Mouse (Mus musculus): ENCODE measurements around the gene Fxyd6. TPM values are rescaled to one million over a fixed set of nuclear protein-coding genes. Genes with fewer than 3 reads are reported as not detected.

Fxyd6 gene
- polyA plus RNA-seq, 1 experiment from 2014 or later, result 14.2 TPM

GRCm38 (mm10) chr9:45411111-45411510 lies 41.1 kb downstream of the Fxyd6 start:
- no peak overlapping the region for H3K27ac ChIP-seq (ENCODE audit: low read depth, low read length)

GRCm38 (mm10) chr9:45411803-45412202 lies 41.8 kb downstream of the Fxyd6 start:
- no peak overlapping the region for H3K27ac ChIP-seq (ENCODE audit: low read depth, low read length)
- H3K4me1 ChIP-seq (replicated peaks; ENCODE audit: control insufficient read depth, insufficient read depth, low read length), result no peaks in the 10 kb centered on the region
- no peak for DNase-seq (ENCODE audit: low spot score)
- peak overlapping the region; percentile 36; the same call in 1 of the 2 replicates for H3K4me2 ChIP-seq
- 21% methylated on average over 7 of the region's 7 CpGs for WGBS
- no peak overlapping the region for H3K4me3 ChIP-seq (ENCODE audit: low read depth, low read length)
- ATAC-seq (replicated peaks; ENCODE audit: low FRiP score), result no peak
- no peaks in the 10 kb centered on the region for H3K9me3 ChIP-seq (ENCODE audit: control insufficient read depth, low read length)
- no peak overlapping the region for H3K9ac ChIP-seq (ENCODE audit: low read depth, low read length)
- no peaks in the 10 kb centered on the region for H3K36me3 ChIP-seq (ENCODE audit: control insufficient read depth, insufficient read depth, low read length)
- peaks cover 4% of the 10 kb centered on the region; the same call in 1 of the 2 replicates for H3K27me3 ChIP-seq (replicated peaks; ENCODE audit: control insufficient read depth, insufficient read depth, low read length)

More at GRCm38 (mm10) chr9:45411111-45411510, 41.1 kb downstream of the Fxyd6 start:
- Histone ChIP-seq H3K9ac (ENCODE audit: low read depth, low read length) (no peak overlapping the region), H3K27me3 (replicated peaks; ENCODE audit: control insufficient read depth, insufficient read depth, low read length) (peaks cover 4% of the 10 kb centered on the region; the same call in 1 of the 2 replicates), H3K9me3 (ENCODE audit: control insufficient read depth, low read length) (no peaks in the 10 kb centered on the region), H3K36me3 (ENCODE audit: control insufficient read depth, insufficient read depth, low read length) (no peaks in the 10 kb centered on the region), H3K4me1 (replicated peaks; ENCODE audit: control insufficient read depth, insufficient read depth, low read length) (no peaks in the 10 kb centered on the region), H3K4me3 (ENCODE audit: low read depth, low read length) (no peak overlapping the region), H3K4me2 (no peak overlapping the region)
- 74% methylated on average over 3 of the region's 3 CpGs for WGBS
- DNase-seq (ENCODE audit: low spot score), result no peak
- no peak for ATAC-seq (replicated peaks; ENCODE audit: low FRiP score)

GRCm38 (mm10) chr9:45412287-45412686 lies 42.3 kb downstream of the Fxyd6 start:
- peaks cover 4% of the 10 kb centered on the region; the same call in 1 of the 2 replicates for H3K27me3 ChIP-seq (replicated peaks; ENCODE audit: control insufficient read depth, insufficient read depth, low read length)
- DNase-seq (ENCODE audit: low spot score) (peak; percentile 84), ATAC-seq (replicated peaks; ENCODE audit: low FRiP score) (0 out of 2 replicates have a peak, but pooled peaks have one; percentile 10)
- H3K4me2 ChIP-seq, result peak overlapping the region; percentile 36; the same call in 1 of the 2 replicates
- H3K9me3 ChIP-seq (ENCODE audit: control insufficient read depth, low read length), result no peaks in the 10 kb centered on the region
- no peak overlapping the region for H3K4me3 ChIP-seq (ENCODE audit: low read depth, low read length)
- H3K27ac ChIP-seq (ENCODE audit: low read depth, low read length), result no peak overlapping the region
- WGBS, result 7% methylated on average over 10 of the region's 10 CpGs
- no peak overlapping the region for H3K9ac ChIP-seq (ENCODE audit: low read depth, low read length)
- no peaks in the 10 kb centered on the region for H3K4me1 ChIP-seq (replicated peaks; ENCODE audit: control insufficient read depth, insufficient read depth, low read length)
- H3K36me3 ChIP-seq (ENCODE audit: control insufficient read depth, insufficient read depth, low read length), result no peaks in the 10 kb centered on the region

- Histone ChIP-seq H3K9ac (ENCODE audit: low read depth, low read length) (no peak overlapping the region), H3K27me3 (replicated peaks; ENCODE audit: control insufficient read depth, insufficient read depth, low read length) (peaks cover 4% of the 10 kb centered on the region; the same call in 1 of the 2 replicates), H3K9me3 (ENCODE audit: control insufficient read depth, low read length) (no peaks in the 10 kb centered on the region), H3K4me2 (no peak overlapping the region), H3K4me3 (ENCODE audit: low read depth, low read length) (no peak overlapping the region), H3K4me1 (replicated peaks; ENCODE audit: control insufficient read depth, insufficient read depth, low read length) (no peaks in the 10 kb centered on the region), H3K27ac (ENCODE audit: low read depth, low read length) (no peak overlapping the region), H3K36me3 (ENCODE audit: control insufficient read depth, insufficient read depth, low read length) (no peaks in the 10 kb centered on the region)
- no peak for DNase-seq (ENCODE audit: low spot score)
- 73% methylated on average over 4 of the region's 4 CpGs for WGBS
- no peak for ATAC-seq (replicated peaks; ENCODE audit: low FRiP score)
Measured at GRCm38 (mm10) chr9:45412700-45413477, 42.9 kb downstream of the Fxyd6 start.

- no peak for DNase-seq (ENCODE audit: low spot score)
- 53% methylated on average over 5 of the region's 5 CpGs for WGBS
- no peak overlapping the region for H3K4me3 ChIP-seq (ENCODE audit: low read depth, low read length)
Measured at GRCm38 (mm10) chr9:45413478-45414140, 43.6 kb downstream of the Fxyd6 start.

GRCm38 (mm10) chr9:45415912-45416311 lies 45.9 kb downstream of the Fxyd6 start:
- ATAC-seq (replicated peaks; ENCODE audit: low FRiP score) (no peak), DNase-seq (ENCODE audit: low spot score) (no peak)
- H3K9me3 ChIP-seq (ENCODE audit: control insufficient read depth, low read length), result no peaks in the 10 kb centered on the region
- no peak overlapping the region for H3K9ac ChIP-seq (ENCODE audit: low read depth, low read length)
- H3K27ac ChIP-seq (ENCODE audit: low read depth, low read length), result no peak overlapping the region
- no peak overlapping the region for H3K4me3 ChIP-seq (ENCODE audit: low read depth, low read length)
- no peak overlapping the region for H3K4me2 ChIP-seq
- 49% methylated on average over 4 of the region's 4 CpGs for WGBS
- H3K36me3 ChIP-seq (ENCODE audit: control insufficient read depth, insufficient read depth, low read length), result no peaks in the 10 kb centered on the region
- 0 out of 2 replicates have a peak, but pooled peaks cover 3% of the 10 kb centered on the region for H3K27me3 ChIP-seq (replicated peaks; ENCODE audit: control insufficient read depth, insufficient read depth, low read length)
- H3K4me1 ChIP-seq (replicated peaks; ENCODE audit: control insufficient read depth, insufficient read depth, low read length), result no peaks in the 10 kb centered on the region

More at GRCm38 (mm10) chr9:45413478-45414140, 43.6 kb downstream of the Fxyd6 start:
- Histone ChIP-seq H3K9ac (ENCODE audit: low read depth, low read length) (no peak overlapping the region), H3K27me3 (replicated peaks; ENCODE audit: control insufficient read depth, insufficient read depth, low read length) (peaks cover 4% of the 10 kb centered on the region; the same call in 1 of the 2 replicates), H3K4me1 (replicated peaks; ENCODE audit: control insufficient read depth, insufficient read depth, low read length) (no peaks in the 10 kb centered on the region), H3K9me3 (ENCODE audit: control insufficient read depth, low read length) (no peaks in the 10 kb centered on the region), H3K4me2 (no peak overlapping the region), H3K36me3 (ENCODE audit: control insufficient read depth, insufficient read depth, low read length) (no peaks in the 10 kb centered on the region), H3K27ac (ENCODE audit: low read depth, low read length) (no peak overlapping the region)
- no peak for ATAC-seq (replicated peaks; ENCODE audit: low FRiP score)

GRCm38 (mm10) chr9:45417245-45417644 lies 47.3 kb downstream of the Fxyd6 start:
- H3K27me3 ChIP-seq (replicated peaks; ENCODE audit: control insufficient read depth, insufficient read depth, low read length), result no peaks in the 10 kb centered on the region
- ATAC-seq (replicated peaks; ENCODE audit: low FRiP score) (no peak), DNase-seq (ENCODE audit: low spot score) (no peak)
- H3K27ac ChIP-seq (ENCODE audit: low read depth, low read length), result no peak overlapping the region
- no peaks in the 10 kb centered on the region for H3K4me1 ChIP-seq (replicated peaks; ENCODE audit: control insufficient read depth, insufficient read depth, low read length)
- H3K4me2 ChIP-seq, result peak overlapping the region; percentile 52
- no peaks in the 10 kb centered on the region for H3K9me3 ChIP-seq (ENCODE audit: control insufficient read depth, low read length)
- H3K4me3 ChIP-seq (ENCODE audit: low read depth, low read length), result 0 out of 2 replicates have a peak overlapping the region, but pooled peaks have one; percentile 17
- no peak overlapping the region for H3K9ac ChIP-seq (ENCODE audit: low read depth, low read length)
- 23% methylated on average over 8 of the region's 8 CpGs for WGBS
- H3K36me3 ChIP-seq (ENCODE audit: control insufficient read depth, insufficient read depth, low read length), result no peaks in the 10 kb centered on the region

GRCm38 (mm10) chr9:45418252-45418651 lies 48.3 kb downstream of the Fxyd6 start:
- WGBS, result 62% methylated on average over 8 of the region's 8 CpGs
- no peak overlapping the region for H3K9ac ChIP-seq (ENCODE audit: low read depth, low read length)
- no peak for DNase-seq (ENCODE audit: low spot score)
- H3K4me2 ChIP-seq, result no peak overlapping the region
- H3K9me3 ChIP-seq (ENCODE audit: control insufficient read depth, low read length), result no peaks in the 10 kb centered on the region
- no peak overlapping the region for H3K27ac ChIP-seq (ENCODE audit: low read depth, low read length)
- no peaks in the 10 kb centered on the region for H3K36me3 ChIP-seq (ENCODE audit: control insufficient read depth, insufficient read depth, low read length)
- no peaks in the 10 kb centered on the region for H3K4me1 ChIP-seq (replicated peaks; ENCODE audit: control insufficient read depth, insufficient read depth, low read length)
- H3K27me3 ChIP-seq (replicated peaks; ENCODE audit: control insufficient read depth, insufficient read depth, low read length), result no peaks in the 10 kb centered on the region
- no peak overlapping the region for H3K4me3 ChIP-seq (ENCODE audit: low read depth, low read length)
- no peak for ATAC-seq (replicated peaks; ENCODE audit: low FRiP score)
